Comparison of ENCODE assay signal across 26 mouse cellular contexts in the genomic region with DNA sequence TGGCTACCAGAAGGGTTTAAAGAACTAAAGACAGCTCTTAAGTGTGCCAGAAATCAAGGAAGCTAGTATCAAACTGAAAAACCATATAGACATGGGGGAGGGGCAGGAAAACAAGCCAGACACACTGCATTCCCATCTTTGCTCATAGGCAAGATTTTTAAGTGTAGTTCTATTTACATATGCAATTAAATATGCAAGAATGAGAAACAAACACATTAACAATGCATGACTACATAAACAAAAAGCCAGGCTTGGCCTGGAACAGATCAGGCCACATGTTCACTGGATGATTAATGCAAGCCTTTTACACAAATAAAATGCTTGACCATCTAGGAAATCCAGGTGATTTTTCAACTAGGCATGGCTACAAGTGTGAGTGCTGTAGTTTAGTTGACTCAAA.
"Had no signal": no experiment of that assay in that cellular context is flagged by ENCODE, and none has a peak within 500 bp of the region (broad histone marks: within the 10 kb centered on the region; RNA-seq: fewer than 3 reads in every experiment).

No protein-coding gene starts in this region.

- H3K4me1 ChIP-seq: embryonic facial prominence, embryonic 10.5 days; embryonic facial prominence, embryonic 12.5 days; embryonic facial prominence, embryonic 13.5 days; embryonic facial prominence, embryonic 15.5 days; forebrain, embryonic 12.5 days; forebrain, embryonic 13.5 days had no signal

- H3K9me3 ChIP-seq: embryonic facial prominence, embryonic 10.5 days; embryonic facial prominence, embryonic 12.5 days; embryonic facial prominence, embryonic 13.5 days; embryonic facial prominence, embryonic 15.5 days; forebrain, embryonic 12.5 days; forebrain, embryonic 13.5 days had no signal

- H3K9ac ChIP-seq: embryonic facial prominence, embryonic 12.5 days; embryonic facial prominence, embryonic 13.5 days; embryonic facial prominence, embryonic 15.5 days; forebrain, embryonic 12.5 days; forebrain, embryonic 13.5 days; forebrain, postnatal 0 days had no signal

- H3K36me3 ChIP-seq: embryonic facial prominence, embryonic 10.5 days; embryonic facial prominence, embryonic 12.5 days; embryonic facial prominence, embryonic 13.5 days; embryonic facial prominence, embryonic 15.5 days; forebrain, embryonic 12.5 days had no signal

- ATAC-seq: forebrain, embryonic 13.5 days; forebrain, embryonic 14.5 days; forebrain, embryonic 16.5 days; forebrain, postnatal 0 days had no signal

- H3K27ac ChIP-seq: embryonic facial prominence, embryonic 10.5 days; embryonic facial prominence, embryonic 12.5 days; embryonic facial prominence, embryonic 13.5 days; embryonic facial prominence, embryonic 15.5 days; forebrain, embryonic 12.5 days; forebrain, embryonic 13.5 days; gastrocnemius, adult 2 months; heart, adult 2 months had no signal

- H3K4me3 ChIP-seq: embryonic facial prominence, embryonic 10.5 days; embryonic facial prominence, embryonic 12.5 days; embryonic facial prominence, embryonic 13.5 days; embryonic facial prominence, embryonic 15.5 days; erythroblast, embryonic 14.5 days; forebrain, embryonic 12.5 days; forebrain, embryonic 13.5 days; gastrocnemius, adult 2 months; heart, adult 2 months had no signal

- H3K27me3 ChIP-seq: embryonic facial prominence, embryonic 12.5 days; embryonic facial prominence, embryonic 13.5 days; embryonic facial prominence, embryonic 15.5 days; forebrain, embryonic 12.5 days; forebrain, embryonic 13.5 days had no signal

- H3K4me2 ChIP-seq: embryonic facial prominence, embryonic 12.5 days; embryonic facial prominence, embryonic 13.5 days; embryonic facial prominence, embryonic 15.5 days; forebrain, embryonic 12.5 days; forebrain, embryonic 13.5 days had no signal

- DNase-seq: cerebellum, adult 8-10 months; cerebellum, adult 9-10 months; cerebellum, adult 9-11 months; cerebellum, postnatal 10 days; cerebellum, postnatal 14 days; cerebellum, postnatal 25 days; cerebellum, postnatal 36 days; embryo, embryonic 11 days; forebrain, postnatal 0 days; gastrocnemius, adult 2 months; gastrocnemius, postnatal 10 days; gastrocnemius, postnatal 14 days; gastrocnemius, postnatal 25 days; gastrocnemius, postnatal 36 days; heart, adult 11 months; heart, adult 18-20 months; heart, adult 2 months had no signal
